Mouse (Mus musculus) forebrain, embryonic 12.5 days (tissue): Measurements from ENCODE around the gene Wnk2. TPM values are rescaled to one million over a fixed set of nuclear protein-coding genes. Genes with fewer than 3 reads are reported as not detected.
A peak's percentile ranks its signal among the peaks of the same experiment; 100 is the strongest.

ENCODE experiments used
- ATAC-seq: fragments of 200-750 bp; cut with Nextera tagmentation; 2 replicates; pipeline ENCODE4 v1.8.0; 2017; ENCODE audit warnings: moderate TSS enrichment; ENCODE audit not compliant: low FRiP score
- H3K27ac ChIP-seq: fragments of 300-500 bp; sonication (generic); 2 replicates; pipeline ENCODE4 v1.5.1; 2016; ENCODE audit warnings: mild to moderate bottlenecking
- H3K27me3 ChIP-seq: fragments of 300-500 bp; sonication (generic); 2 replicates; pipeline ENCODE4 v1.6.1; 2016; ENCODE audit warnings: mild to moderate bottlenecking
- H3K36me3 ChIP-seq: fragments of 300-500 bp; sonication (generic); replicated peaks from 2 replicates; pipeline ENCODE4 v1.6.1; 2016; ENCODE audit warnings: mild to moderate bottlenecking
- H3K4me1 ChIP-seq: fragments of 300-500 bp; sonication (generic); 2 replicates; pipeline ENCODE4 v1.6.1; 2016
- H3K4me2 ChIP-seq: fragments of 300-500 bp; sonication (generic); 2 replicates; pipeline ENCODE4 v1.6.1; 2016; ENCODE audit warnings: mild to moderate bottlenecking, moderate library complexity
- H3K4me3 ChIP-seq: fragments of 300-500 bp; sonication (generic); replicated peaks from 2 replicates; pipeline ENCODE4 v1.5.1; 2016; ENCODE audit warnings: mild to moderate bottlenecking
- H3K9ac ChIP-seq: fragments of 300-500 bp; sonication (generic); 2 replicates; pipeline ENCODE4 v1.6.1; 2016; ENCODE audit warnings: mild to moderate bottlenecking
- H3K9me3 ChIP-seq: fragments of 300-500 bp; sonication (generic); 2 replicates; pipeline ENCODE4 v1.6.1; 2016
- WGBS: fragments of 180-500 bp; shearing (Covaris S2); methylation state at CpG from one replicate; pipeline ENCODE4 v1.1.7; 2016; 5-methylcytosine and 5-hydroxymethylcytosine counted together
- polyA plus RNA-seq: library from polyadenylated mRNA; unstranded; fragments of >200 nt; fragmentation: Nextera tagmentation; extraction: Ambion mirVana; gene quantifications from 2 replicates; pipeline ENCODE4 v1.2.1, GENCODE M21; 2016

Wnk2 gene
- polyA plus RNA-seq, 1 experiment from 2014 or later = 13.7 TPM

- under 1% methylated on average over 84 of the region's 98 CpGs for WGBS
- Histone ChIP-seq H3K27ac (peak overlapping the region; percentile 86), H3K4me1 (peaks cover 41% of the 10 kb centered on the region), H3K36me3 (no peaks in the 10 kb centered on the region), H3K27me3 (peaks cover 26% of the 10 kb centered on the region), H3K9me3 (no peaks in the 10 kb centered on the region), H3K4me2 (peak overlapping the region; percentile 95), H3K4me3 (peak overlapping the region; percentile 86), H3K9ac (peak overlapping the region; percentile 91)
- ATAC-seq = peak; percentile 88
Observed at GRCm38 (mm10) chr13:49147007-49147857, 582 bp downstream of the Wnk2 start.

- ATAC-seq = no peak
- H3K9ac ChIP-seq = peak overlapping the region; percentile 91
- no peaks in the 10 kb centered on the region for H3K9me3 ChIP-seq
- no peaks in the 10 kb centered on the region for H3K36me3 ChIP-seq
- peak overlapping the region; percentile 86 for H3K27ac ChIP-seq
- peak overlapping the region; percentile 86 for H3K4me3 ChIP-seq
- peaks cover 42% of the 10 kb centered on the region for H3K4me1 ChIP-seq
- WGBS = under 1% methylated on average over 43 of the region's 44 CpGs
- peaks cover 26% of the 10 kb centered on the region for H3K27me3 ChIP-seq
- H3K4me2 ChIP-seq = peak overlapping the region; percentile 95
Observed at GRCm38 (mm10) chr13:49146698-49147006, 1.2 kb downstream of the Wnk2 start.

- Histone ChIP-seq H3K36me3 (peaks cover 4% of the 10 kb centered on the region; the same call in 1 of the 2 replicates), H3K27me3 (peaks cover 26% of the 10 kb centered on the region), H3K27ac (peak overlapping the region; percentile 86; the same call in 1 of the 2 replicates), H3K4me2 (peak overlapping the region; percentile 95), H3K4me3 (peak overlapping the region; percentile 86), H3K4me1 (peaks cover 42% of the 10 kb centered on the region), H3K9ac (peak overlapping the region; percentile 91), H3K9me3 (no peaks in the 10 kb centered on the region)
- 0 out of 2 replicates have a peak, but pooled peaks have one; percentile 2 for ATAC-seq
- WGBS = 20% methylated on average over 17 of the region's 17 CpGs
Observed at GRCm38 (mm10) chr13:49146040-49146697, 1.6 kb downstream of the Wnk2 start.

DNA sequence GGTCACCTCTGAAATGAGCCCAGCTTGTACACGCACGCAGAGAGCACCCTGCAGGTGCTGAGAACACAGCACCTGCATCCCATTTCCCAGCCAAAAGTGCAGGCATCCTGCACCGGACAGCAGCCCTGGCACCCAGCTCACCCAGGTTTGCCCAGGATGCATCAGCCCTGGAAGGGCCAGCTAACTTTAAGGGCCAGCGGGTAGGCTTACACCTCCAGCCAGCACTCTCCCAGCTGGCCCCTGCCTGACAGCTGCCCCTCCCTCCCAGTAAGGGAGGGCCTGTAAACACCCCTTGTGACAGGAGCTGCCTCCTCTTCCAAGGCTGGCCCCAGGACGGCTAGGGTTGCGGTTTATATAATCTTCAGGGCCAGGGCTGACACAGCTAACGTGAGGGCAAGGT, 2.4 kb downstream of the Wnk2 start:
- Histone ChIP-seq H3K4me2 (peak overlapping the region; percentile 95), H3K27me3 (peaks cover 26% of the 10 kb centered on the region), H3K9me3 (no peaks in the 10 kb centered on the region), H3K9ac (peak overlapping the region; percentile 13; the same call in 1 of the 2 replicates), H3K36me3 (peaks cover 5% of the 10 kb centered on the region; the same call in 1 of the 2 replicates), H3K4me1 (peaks cover 49% of the 10 kb centered on the region), H3K4me3 (peak overlapping the region; percentile 86), H3K27ac (no peak overlapping the region)
- ATAC-seq = no peak
- WGBS = 53% methylated on average over 7 of the region's 7 CpGs

DNA sequence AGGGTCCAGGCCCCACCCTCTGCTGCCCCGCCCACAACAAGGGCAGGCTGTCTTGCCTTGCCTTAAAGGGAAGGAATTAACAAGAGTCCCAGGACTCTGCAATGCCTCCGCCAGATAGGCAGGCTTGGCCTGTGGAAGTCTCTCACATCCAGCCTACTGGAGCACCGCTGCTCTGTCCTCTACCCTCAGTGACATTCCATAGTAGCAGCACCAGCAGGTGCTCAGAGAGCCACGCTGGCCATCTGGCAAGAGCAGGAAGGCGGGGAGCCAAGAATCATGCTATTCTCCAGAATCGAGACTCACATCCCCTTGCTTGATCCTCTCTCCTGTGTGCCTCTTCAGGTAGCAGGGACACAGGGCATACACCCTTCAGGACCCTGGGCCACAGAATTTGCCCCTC, 3.4 kb downstream of the Wnk2 start:
- H3K9ac ChIP-seq = peak overlapping the region; percentile 12; the same call in 1 of the 2 replicates
- peaks cover 5% of the 10 kb centered on the region; the same call in 1 of the 2 replicates for H3K36me3 ChIP-seq
- H3K4me2 ChIP-seq = peak overlapping the region; percentile 95
- H3K4me3 ChIP-seq = no peak overlapping the region
- ATAC-seq = no peak
- H3K9me3 ChIP-seq = no peaks in the 10 kb centered on the region
- H3K4me1 ChIP-seq = peaks cover 50% of the 10 kb centered on the region
- H3K27ac ChIP-seq = no peak overlapping the region
- H3K27me3 ChIP-seq = peaks cover 17% of the 10 kb centered on the region
- 51% methylated on average over 6 of the region's 6 CpGs for WGBS

- Histone ChIP-seq H3K9me3 (no peaks in the 10 kb centered on the region), H3K27ac (no peak overlapping the region), H3K27me3 (peaks cover 7% of the 10 kb centered on the region), H3K4me3 (no peak overlapping the region), H3K9ac (no peak overlapping the region), H3K4me2 (no peak overlapping the region), H3K36me3 (peaks cover 11% of the 10 kb centered on the region; the same call in 1 of the 2 replicates), H3K4me1 (peaks cover 49% of the 10 kb centered on the region)
- 92% methylated on average over 7 of the region's 7 CpGs for WGBS
- no peak for ATAC-seq
Observed at GRCm38 (mm10) chr13:49143323-49143722, 4.5 kb downstream of the Wnk2 start.

- Histone ChIP-seq H3K4me3 (no peak overlapping the region), H3K27ac (no peak overlapping the region), H3K27me3 (peaks cover 7% of the 10 kb centered on the region), H3K4me2 (no peak overlapping the region), H3K36me3 (peaks cover 11% of the 10 kb centered on the region; the same call in 1 of the 2 replicates), H3K4me1 (peaks cover 44% of the 10 kb centered on the region), H3K9ac (no peak overlapping the region), H3K9me3 (no peaks in the 10 kb centered on the region)
- 86% methylated on average over 5 of the region's 5 CpGs for WGBS
- no peak for ATAC-seq
Observed at GRCm38 (mm10) chr13:49142396-49142795, 5.4 kb downstream of the Wnk2 start.

GRCm38 (mm10) chr13:49140567-49140966, 7.2 kb downstream of the Wnk2 start:
- 63% methylated on average over 4 of the region's 4 CpGs for WGBS

DNA sequence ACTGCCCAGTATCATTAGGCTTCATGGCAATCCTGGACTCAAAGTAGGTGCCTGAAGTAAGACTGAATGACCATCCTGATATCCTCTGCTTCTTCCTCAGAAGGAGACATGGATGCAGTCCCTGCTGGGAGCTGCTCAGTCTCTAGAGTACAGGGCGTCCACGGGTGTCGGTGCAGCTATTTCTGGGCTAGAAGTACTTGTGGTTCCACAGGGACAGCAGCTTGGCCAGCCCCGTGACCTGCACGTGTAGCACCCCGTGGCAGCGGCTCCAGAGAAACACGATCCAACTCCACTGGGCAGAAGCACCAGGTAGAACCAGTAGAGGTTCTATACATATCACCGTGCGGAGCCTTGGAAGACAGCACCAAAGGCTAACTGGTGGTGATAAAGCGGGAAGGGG, 13.3 kb downstream of the Wnk2 start:
- Histone ChIP-seq H3K9me3 (no peaks in the 10 kb centered on the region), H3K4me3 (no peak overlapping the region), H3K9ac (no peak overlapping the region), H3K4me1 (peaks cover 31% of the 10 kb centered on the region), H3K27me3 (no peaks in the 10 kb centered on the region; the same call in 1 of the 2 replicates), H3K27ac (no peak overlapping the region), H3K36me3 (peaks cover 14% of the 10 kb centered on the region), H3K4me2 (no peak overlapping the region)
- no peak for ATAC-seq
- WGBS = 95% methylated on average over 11 of the region's 11 CpGs

More at GRCm38 (mm10) chr13:49140567-49140966, 7.2 kb downstream of the Wnk2 start:
- Histone ChIP-seq H3K9me3 (no peaks in the 10 kb centered on the region), H3K4me2 (no peak overlapping the region), H3K4me3 (no peak overlapping the region), H3K9ac (no peak overlapping the region), H3K36me3 (peaks cover 14% of the 10 kb centered on the region; the same call in 1 of the 2 replicates), H3K27ac (no peak overlapping the region), H3K4me1 (peaks cover 32% of the 10 kb centered on the region), H3K27me3 (no peaks in the 10 kb centered on the region)
- no peak for ATAC-seq

DNA sequence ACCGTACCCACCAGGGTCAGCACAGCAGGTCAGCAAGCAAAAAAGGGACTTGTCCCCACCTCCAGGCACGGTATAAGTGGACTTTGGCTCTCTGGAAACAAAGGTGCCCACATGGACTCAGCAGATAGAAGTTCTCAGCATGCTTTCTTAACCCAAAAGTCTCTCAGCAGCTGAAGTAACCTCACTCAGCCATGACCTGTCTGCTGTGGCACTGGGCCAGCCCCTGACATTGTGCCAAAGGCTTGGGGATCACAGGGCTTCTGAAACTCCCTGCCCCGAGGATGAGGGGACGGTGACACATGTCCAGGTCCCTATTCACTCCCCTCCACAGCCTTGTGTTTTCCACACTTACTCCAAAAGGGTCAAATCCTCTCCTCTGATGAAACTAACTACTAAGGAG, 14.7 kb downstream of the Wnk2 start:
- Histone ChIP-seq H3K27me3 (no peaks in the 10 kb centered on the region; the same call in 1 of the 2 replicates), H3K4me2 (no peak overlapping the region), H3K4me3 (no peak overlapping the region), H3K27ac (no peak overlapping the region), H3K36me3 (peaks cover 8% of the 10 kb centered on the region; the same call in 1 of the 2 replicates), H3K4me1 (peaks cover 45% of the 10 kb centered on the region), H3K9ac (no peak overlapping the region), H3K9me3 (no peaks in the 10 kb centered on the region)
- ATAC-seq = no peak
- 81% methylated on average over 4 of the region's 4 CpGs for WGBS

- peak overlapping the region; percentile 19; the same call in 1 of the 2 replicates for H3K27ac ChIP-seq
- H3K4me3 ChIP-seq = no peak overlapping the region
- 84% methylated on average over 7 of the region's 7 CpGs for WGBS
- peaks cover 55% of the 10 kb centered on the region for H3K4me1 ChIP-seq
- ATAC-seq = no peak
- H3K27me3 ChIP-seq = no peaks in the 10 kb centered on the region; the same call in 1 of the 2 replicates
- no peak overlapping the region for H3K9ac ChIP-seq
- H3K4me2 ChIP-seq = no peak overlapping the region
- H3K36me3 ChIP-seq = peaks cover 8% of the 10 kb centered on the region; the same call in 1 of the 2 replicates
- H3K9me3 ChIP-seq = no peaks in the 10 kb centered on the region
Observed at GRCm38 (mm10) chr13:49131946-49132687, 15.7 kb downstream of the Wnk2 start.
